Mouse (Mus musculus) liver, postnatal 0 days (tissue): Measurements from ENCODE around the gene Ruvbl2. TPM values are rescaled to one million over a fixed set of nuclear protein-coding genes. Genes with fewer than 3 reads are reported as not detected.

ENCODE experiments used
- ATAC-seq: fragments of 200-750 bp; cut with Nextera tagmentation; 2 replicates; pipeline ENCODE4 v1.8.0; 2017; ENCODE audit warnings: mild to moderate bottlenecking, moderate library complexity
- DNase-seq: peaks from one replicate; pipeline ENCODE4 v3.0.0-alpha.2; 2016
- H3K27ac ChIP-seq: fragments of 300-500 bp; sonication (generic); 2 replicates; pipeline ENCODE4 v1.5.1; 2014; ENCODE audit warnings: antibody characterized with exemption, moderate library complexity, mild to moderate bottlenecking, low read depth
- H3K27me3 ChIP-seq: fragments of 300-500 bp; sonication (generic); 2 replicates; pipeline ENCODE4 v1.6.1; 2014; ENCODE audit warnings: low read length, control low read depth, mixed read lengths; ENCODE audit not compliant: insufficient read depth
- H3K36me3 ChIP-seq: fragments of 300-500 bp; sonication (generic); replicated peaks from 2 replicates; pipeline ENCODE4 v1.6.1; 2014; ENCODE audit warnings: mild to moderate bottlenecking, control low read depth, low read length, moderate library complexity, mixed read lengths; ENCODE audit not compliant: insufficient read depth
- H3K4me1 ChIP-seq: fragments of 300-500 bp; sonication (generic); 2 replicates; pipeline ENCODE4 v1.6.1; 2014; ENCODE audit warnings: antibody characterized with exemption, mild to moderate bottlenecking, control low read depth; ENCODE audit not compliant: insufficient read depth
- H3K4me2 ChIP-seq: fragments of 300-500 bp; sonication (generic); 2 replicates; pipeline ENCODE4 v1.6.1; 2014; ENCODE audit warnings: low read depth, mild to moderate bottlenecking, low read length, moderate library complexity, mixed read lengths
- H3K4me3 ChIP-seq: fragments of 300-500 bp; sonication (generic); 2 replicates; pipeline ENCODE4 v1.5.1; 2014; ENCODE audit warnings: low read depth, low read length
- H3K9ac ChIP-seq: fragments of 300-500 bp; sonication (generic); replicated peaks from 2 replicates; pipeline ENCODE4 v1.6.1; 2014; ENCODE audit warnings: mild to moderate bottlenecking, moderate library complexity
- H3K9me3 ChIP-seq: fragments of 300-500 bp; sonication (generic); 2 replicates; pipeline ENCODE4 v1.6.1; 2016; ENCODE audit warnings: mild to moderate bottlenecking, control low read depth, low read length, mixed read lengths
- CTCF ChIP-seq: sonication (generic); IDR thresholded peaks from 2 replicates; pipeline ENCODE4 v1.5.1; 2016; ENCODE audit warnings: antibody characterized with exemption, low read depth
- EP300 ChIP-seq: IDR thresholded peaks from 2 replicates; pipeline ENCODE4 v1.6.1; 2016; ENCODE audit warnings: antibody characterized with exemption, low read depth, mild to moderate bottlenecking
- WGBS: fragments of 180-500 bp; shearing (Covaris S2); extraction: QIAGEN DNeasy Blood & Tissue Kit; methylation state at CpG from one replicate; pipeline ENCODE4 v1.1.7; 2014; ENCODE audit not compliant: insufficient replicate concordance; 5-methylcytosine and 5-hydroxymethylcytosine counted together
- polyA plus RNA-seq: library from polyadenylated mRNA; unstranded; fragments of >200 nt; fragmentation: Nextera tagmentation; extraction: Ambion mirVana; gene quantifications from 2 replicates; pipeline ENCODE4 v1.2.1, GENCODE M21; 2015

Ruvbl2 gene
- polyA plus RNA-seq, 1 experiment from 2014 or later, result 36.5 TPM

DNA sequence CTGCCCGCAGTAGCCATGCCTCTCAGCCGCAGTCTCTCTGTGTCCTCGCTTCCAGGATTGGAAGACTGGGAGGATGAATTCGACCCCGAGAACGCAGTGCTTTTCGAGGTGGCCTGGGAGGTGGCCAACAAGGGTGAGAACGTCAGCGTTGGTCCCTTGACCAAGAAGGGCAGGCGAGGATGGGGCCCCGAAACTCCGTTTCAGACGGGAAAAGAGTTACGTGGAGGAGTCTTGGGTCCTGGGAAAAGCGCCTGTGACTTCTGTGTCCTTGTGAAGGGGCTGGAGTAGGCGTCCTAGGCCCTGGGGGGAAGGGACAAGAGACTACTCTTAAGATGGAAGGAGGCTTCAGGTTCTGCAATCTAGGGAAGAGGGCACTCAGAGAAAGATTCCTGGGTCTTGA, 2.9 kb downstream of the Ruvbl2 start:
- WGBS, result 3% methylated on average over 16 of the region's 16 CpGs
- peak; percentile 0; the same call in 1 of the 2 replicates for ATAC-seq

DNA sequence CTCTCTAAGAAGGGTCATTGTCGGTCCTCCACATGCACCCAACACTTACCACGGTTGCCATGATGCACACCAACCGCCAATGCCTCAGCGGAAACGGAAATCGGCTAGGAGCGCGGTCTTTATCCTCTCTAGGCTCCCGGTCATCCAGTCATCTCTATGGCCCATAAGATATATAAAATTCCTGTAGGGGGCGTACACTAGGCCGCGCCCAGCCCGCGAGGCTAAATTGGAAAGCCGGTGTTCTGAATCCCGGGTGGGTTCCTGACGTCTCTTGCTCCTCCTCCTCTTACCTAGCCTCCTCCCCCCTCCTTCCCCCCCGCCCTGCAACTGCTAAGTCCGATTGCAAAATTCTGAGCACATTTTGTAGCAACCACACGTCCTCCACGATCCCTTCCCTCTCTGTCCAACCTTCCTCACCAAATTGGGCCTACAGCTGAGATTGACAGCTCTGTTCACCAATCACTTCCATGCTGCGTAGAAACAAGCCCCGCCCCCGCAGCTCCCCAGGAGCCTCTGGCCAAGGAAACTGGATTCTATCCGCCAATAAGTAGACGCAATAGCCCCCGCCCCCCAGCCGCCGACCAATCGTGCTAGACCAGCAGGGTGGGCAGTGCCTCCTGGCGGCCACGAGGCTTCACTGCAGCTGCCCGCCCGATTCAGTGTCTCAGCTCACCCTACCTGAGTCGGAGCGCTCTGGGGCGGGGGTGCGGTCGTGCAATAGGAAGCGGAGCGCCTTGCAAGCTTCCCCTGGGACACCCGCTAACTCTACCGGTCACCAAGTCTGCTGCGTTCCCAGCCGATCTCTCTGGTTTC, 3.5 kb downstream of the Ruvbl2 start, which contains the start of gene Gys1:
Gene Gys1 (plus strand): TSS at position 642 of the 813 bp plus-strand sequence.
- Histone ChIP-seq H3K4me1 (peaks cover 45% of the 10 kb centered on the region), H3K4me2 (peak within 1 kb of the TSS; percentile 92), H3K9me3 (no peaks in the 10 kb centered on the region), H3K27ac (peak within 1 kb of the TSS; percentile 81), H3K9ac (peak within 1 kb of the TSS; percentile 75), H3K27me3 (no peaks in the 10 kb centered on the region), H3K36me3 (peaks cover 18% of the 10 kb centered on the region), H3K4me3 (peak within 1 kb of the TSS; percentile 76)
- peak; percentile 100 for DNase-seq
- TF ChIP-seq CTCF (peak; percentile 99), EP300 (peak; percentile 76)
- ATAC-seq, result peak; percentile 96
- under 1% methylated on average over 44 of the region's 45 CpGs for WGBS

More for the DNA sequence above, 2.9 kb downstream of the Ruvbl2 start:
- no peak for TF ChIP-seq EP300
- no peak for TF ChIP-seq CTCF
- Histone ChIP-seq H3K4me3 (peak overlapping the region; percentile 60), H3K9me3 (no peaks in the 10 kb centered on the region), H3K4me1 (peaks cover 45% of the 10 kb centered on the region), H3K36me3 (peaks cover 15% of the 10 kb centered on the region; the same call in 1 of the 2 replicates), H3K4me2 (peak overlapping the region; percentile 90), H3K9ac (peak overlapping the region; percentile 75), H3K27ac (peak overlapping the region; percentile 76), H3K27me3 (no peaks in the 10 kb centered on the region)
- no peak for DNase-seq

GRCm38 (mm10) chr7:45433835-45434202, 4.1 kb downstream of the Ruvbl2 start:
- TF ChIP-seq EP300 (no peak), CTCF (no peak)
- no peak for DNase-seq
- no peaks in the 10 kb centered on the region for H3K27me3 ChIP-seq
- peaks cover 24% of the 10 kb centered on the region for H3K36me3 ChIP-seq
- peak overlapping the region; percentile 73 for H3K9ac ChIP-seq
- 2% methylated on average over 7 of the region's 7 CpGs for WGBS
- no peaks in the 10 kb centered on the region for H3K9me3 ChIP-seq
- peak overlapping the region; percentile 81 for H3K27ac ChIP-seq
- peak overlapping the region; percentile 92 for H3K4me2 ChIP-seq
- ATAC-seq, result no peak
- peak overlapping the region; percentile 76 for H3K4me3 ChIP-seq
- peaks cover 45% of the 10 kb centered on the region for H3K4me1 ChIP-seq

DNA sequence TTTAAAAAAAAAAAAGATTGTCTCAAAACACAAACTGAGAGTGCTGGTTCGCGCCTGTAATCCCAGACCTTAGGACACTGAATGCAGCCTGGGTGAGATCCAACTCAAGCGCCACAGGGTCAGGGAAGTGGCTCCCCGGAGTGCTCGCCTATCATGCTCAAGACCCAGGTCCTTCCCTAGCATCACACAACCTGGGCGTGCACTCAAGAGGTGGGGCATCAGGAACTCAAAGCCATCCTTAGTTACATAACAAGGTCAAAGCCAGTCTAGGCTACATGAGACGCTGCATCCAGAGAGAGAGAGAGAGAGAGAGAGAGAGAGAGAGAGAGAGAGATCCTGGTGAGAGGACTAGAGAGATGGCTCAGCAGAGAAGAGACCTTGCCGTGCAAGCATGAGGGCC, 11.3 kb downstream of the Ruvbl2 start:
- Histone ChIP-seq H3K36me3 (peaks cover 75% of the 10 kb centered on the region), H3K9me3 (no peaks in the 10 kb centered on the region)

DNA sequence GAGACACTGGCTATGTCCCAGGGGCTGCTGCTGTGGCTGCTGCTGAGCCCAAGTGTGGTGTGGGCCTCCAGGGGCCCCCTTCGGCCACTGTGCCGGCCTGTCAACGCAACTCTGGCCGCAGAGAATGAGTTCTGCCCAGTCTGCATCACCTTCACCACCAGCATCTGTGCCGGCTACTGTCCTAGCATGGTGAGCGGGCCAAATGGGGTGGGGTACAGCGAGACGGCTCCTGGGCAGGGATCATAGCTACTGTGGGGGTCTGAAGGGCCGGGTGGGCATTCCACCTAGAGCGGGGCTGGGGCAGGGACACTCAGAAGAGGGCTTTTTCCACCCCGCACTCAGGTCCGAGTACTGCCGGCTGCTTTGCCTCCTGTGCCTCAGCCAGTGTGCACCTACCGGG, 16.7 kb downstream of the Ruvbl2 start:
- TF ChIP-seq EP300 (no peak), CTCF (no peak)
- Histone ChIP-seq H3K9ac (no peak overlapping the region), H3K4me1 (no peaks in the 10 kb centered on the region), H3K27me3 (peaks cover 37% of the 10 kb centered on the region), H3K36me3 (peaks cover 44% of the 10 kb centered on the region), H3K27ac (no peak overlapping the region), H3K9me3 (no peaks in the 10 kb centered on the region), H3K4me2 (no peak overlapping the region), H3K4me3 (no peak overlapping the region)
- 88% methylated on average over 12 of the region's 14 CpGs for WGBS
- ATAC-seq, result no peak
- DNase-seq, result no peak

More for the DNA sequence above, 11.3 kb downstream of the Ruvbl2 start:
- TF ChIP-seq EP300, result no peak
- TF ChIP-seq CTCF, result no peak
- no peaks in the 10 kb centered on the region for H3K27me3 ChIP-seq
- no peaks in the 10 kb centered on the region for H3K4me1 ChIP-seq
- H3K4me2 ChIP-seq, result no peak overlapping the region
- H3K9ac ChIP-seq, result no peak overlapping the region
- H3K4me3 ChIP-seq, result no peak overlapping the region
- 92% methylated on average over 8 of the region's 8 CpGs for WGBS
- H3K27ac ChIP-seq, result no peak overlapping the region
- DNase-seq, result no peak
- no peak for ATAC-seq

- DNase-seq, result no peak
- no peak within 1 kb of the TSS for H3K4me2 ChIP-seq
- TF ChIP-seq EP300 (no peak), CTCF (no peak)
- H3K4me3 ChIP-seq, result no peak within 1 kb of the TSS
- WGBS, result 56% methylated on average over 6 of the region's 6 CpGs
- H3K9ac ChIP-seq, result no peak within 1 kb of the TSS
- peaks cover 42% of the 10 kb centered on the region for H3K36me3 ChIP-seq
- H3K27me3 ChIP-seq, result peaks cover 43% of the 10 kb centered on the region
- H3K27ac ChIP-seq, result no peak within 1 kb of the TSS
- ATAC-seq, result no peak
- H3K9me3 ChIP-seq, result no peaks in the 10 kb centered on the region
- H3K4me1 ChIP-seq, result peaks cover 4% of the 10 kb centered on the region; the same call in 1 of the 2 replicates
Observed at GRCm38 (mm10) chr7:45420615-45420919, 17.3 kb downstream of the Ruvbl2 start, which contains the start of gene Lhb. Lhb (plus strand) TSS chr7:45420820.
